Mouse (Mus musculus): ENCODE results near the gene Vmn2r78. TPM values are rescaled to one million over a fixed set of nuclear protein-coding genes. Genes with fewer than 3 reads are reported as not detected.
"Not testable (repeated sequence)": the region's sequence is repeated elsewhere in the genome, so short reads cannot be mapped to it uniquely, and the experiment has no call there.

Gene Vmn2r78
- not detected in 2 replicates for polyA plus RNA-seq (2011; ENCODE audit: insufficient read length, low read depth, missing spikeins)

- not testable (repeated sequence) for H3K27ac ChIP-seq (ENCODE audit: insufficient read depth, low read length); H3K4me1 ChIP-seq (ENCODE audit: control insufficient read depth, insufficient read depth, low read length); H3K4me3 ChIP-seq (ENCODE audit: insufficient read depth, low read length)
Observed at GRCm38 (mm10) chr7:86914794-86915193, at the start of gene Vmn2r78. Vmn2r78 (plus strand) TSS chr7:86915094.

- H3K27ac ChIP-seq (ENCODE audit: insufficient read depth, low read length), result no peak overlapping the region
- H3K4me1 ChIP-seq (ENCODE audit: control insufficient read depth, insufficient read depth, low read length), result no peaks in the 10 kb centered on the region
- no peak for TF ChIP-seq POLR2A (IDR thresholded peaks at IDR 0.05; ENCODE audit: low read depth, low read length)
- TF ChIP-seq CTCF (IDR thresholded peaks at IDR 0.05; ENCODE audit: borderline replicate concordance, insufficient read depth, low read length), result no peak
Observed at GRCm38 (mm10) chr7:86889470-86890469, 25.1 kb upstream of the Vmn2r78 start.

GRCm38 (mm10) chr7:86937288-86937687 lies 22.4 kb downstream of the Vmn2r78 start:
- Histone ChIP-seq H3K4me1 (ENCODE audit: control insufficient read depth, insufficient read depth, low read length) (no peaks in the 10 kb centered on the region), H3K4me3 (ENCODE audit: insufficient read depth, low read length) (no peak overlapping the region), H3K27ac (ENCODE audit: insufficient read depth, low read length) (no peak overlapping the region)
- TF ChIP-seq POLR2A (IDR thresholded peaks at IDR 0.05; ENCODE audit: low read depth, low read length), result no peak
- no peak for TF ChIP-seq CTCF (IDR thresholded peaks at IDR 0.05; ENCODE audit: borderline replicate concordance, insufficient read depth, low read length)

More at GRCm38 (mm10) chr7:86889470-86890469, 25.1 kb upstream of the Vmn2r78 start:
- H3K4me3 ChIP-seq (ENCODE audit: insufficient read depth, low read length), result no peak overlapping the region

GRCm38 (mm10) chr7:86994700-86995099 lies 79.8 kb downstream of the Vmn2r78 start:
- TF ChIP-seq CTCF (IDR thresholded peaks at IDR 0.05; ENCODE audit: borderline replicate concordance, insufficient read depth, low read length) (no peak), POLR2A (IDR thresholded peaks at IDR 0.05; ENCODE audit: low read depth, low read length) (no peak)
- H3K4me1 ChIP-seq (ENCODE audit: control insufficient read depth, insufficient read depth, low read length), result no peaks in the 10 kb centered on the region

GRCm38 (mm10) chr7:86995815-86996214 lies 80.9 kb downstream of the Vmn2r78 start, which contains the start of gene Vmn2r79:
Vmn2r79 (plus strand) TSS chr7:86996115.
- H3K4me1 ChIP-seq (ENCODE audit: control insufficient read depth, insufficient read depth, low read length); H3K27ac ChIP-seq (ENCODE audit: insufficient read depth, low read length); H3K4me3 ChIP-seq (ENCODE audit: insufficient read depth, low read length): not testable (repeated sequence)

More at GRCm38 (mm10) chr7:86994700-86995099, 79.8 kb downstream of the Vmn2r78 start:
- Histone ChIP-seq H3K27ac (ENCODE audit: insufficient read depth, low read length) (no peak overlapping the region), H3K4me3 (ENCODE audit: insufficient read depth, low read length) (no peak overlapping the region)

Other genes starting within 250 kb of the Vmn2r78 start
- gene Olfr292, start 226.8 kb upstream of the Vmn2r78 start, polyA plus RNA-seq (2011; ENCODE audit: insufficient read length, low read depth, missing spikeins), result not detected in 2 replicates
- 0.25 TPM in 1 of 2 replicates, not detected in the other for gene Folh1, start 139.2 kb upstream of the Vmn2r78 start, polyA plus RNA-seq (2011; ENCODE audit: insufficient read length, low read depth, missing spikeins)
- gene Vmn2r77, start 120.1 kb upstream of the Vmn2r78 start, polyA plus RNA-seq (2011; ENCODE audit: insufficient read length, low read depth, missing spikeins), result not detected in 2 replicates
- not detected in 2 replicates for gene Vmn2r79, start 81.0 kb downstream of the Vmn2r78 start, polyA plus RNA-seq (2011; ENCODE audit: insufficient read length, low read depth, missing spikeins)

Data from embryonic fibroblast, embryonic 13.5 days (primary cell).